11 mouse cellular contexts compared by ENCODE assay signal in the genomic region with DNA sequence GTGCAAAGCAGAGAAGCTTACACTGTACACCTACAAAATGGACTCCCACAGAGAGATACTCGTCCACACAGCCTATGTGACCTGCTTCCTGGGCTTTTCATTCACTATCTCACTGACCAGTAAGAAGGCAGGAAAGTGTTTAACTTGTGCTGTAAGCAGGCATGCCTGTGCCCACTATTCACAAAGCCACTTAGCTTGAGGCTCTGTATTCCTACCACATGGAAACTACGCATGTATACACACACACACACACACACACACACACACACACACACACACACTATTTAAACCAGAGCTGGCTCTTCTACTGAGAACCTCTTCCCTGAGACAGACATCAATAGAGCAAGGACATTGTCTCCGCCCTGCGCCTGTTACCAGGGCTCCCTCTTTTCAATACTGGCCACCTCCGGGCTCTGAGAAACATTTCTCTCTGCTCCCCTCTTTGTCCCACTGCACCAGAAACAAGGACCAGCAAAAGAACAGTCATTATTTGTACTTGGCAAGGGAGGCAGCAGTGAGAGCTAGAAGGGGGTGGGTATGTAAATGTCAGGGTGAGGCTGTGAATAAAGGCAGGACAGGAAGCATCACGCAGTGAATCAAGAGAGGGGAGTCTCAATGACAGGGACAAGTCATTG.
DNase-seq lines count a peak whose midpoint lies in the region; ATAC-seq lines count a peak whose summit lies in the region.
"Had no signal": no experiment of that assay in that cellular context is flagged by ENCODE, and none has a peak within 500 bp of the region (broad histone marks: within the 10 kb centered on the region; RNA-seq: fewer than 3 reads in every experiment).

No protein-coding gene starts in this region.

- H3K36me3 ChIP-seq in forebrain, embryonic 13.5 days (ENCODE audit: poor library complexity, severe bottlenecking): no peaks in the 10 kb centered on the region
- H3K36me3 ChIP-seq: embryonic facial prominence, embryonic 13.5 days had no signal

- H3K27ac ChIP-seq in forebrain, embryonic 13.5 days: no peak overlapping the region
- H3K27ac ChIP-seq: embryonic facial prominence, embryonic 13.5 days had no signal

- peak; percentile 47 for DNase-seq in brain, embryonic 18.5 days (ENCODE audit: low read depth, low spot score)
- DNase-seq in layer of hippocampus, postnatal 10 days (ENCODE audit: low spot score in 2 of 2): peak; percentile 19 to 32
- DNase-seq in neural tube, embryonic 10.5 days (ENCODE audit: extremely low spot score, low spot score): peak; percentile 44
- DNase-seq in spleen, postnatal 14 days (ENCODE audit: low spot score in 2 of 2): no peak
- no peak for DNase-seq in gastrocnemius, postnatal 25 days
- no peak for DNase-seq in heart, adult 18-20 months
- DNase-seq in adrenal gland, adult 18-20 months (ENCODE audit: low spot score in 2 of 2): no peak
- DNase-seq: retina, postnatal 1 day; thymus, postnatal 36 days had no signal

- peaks cover 16% of the 10 kb centered on the region for H3K4me1 ChIP-seq in forebrain, embryonic 13.5 days

- peak; percentile 91 for ATAC-seq in forebrain, embryonic 13.5 days

- H3K4me2 ChIP-seq in forebrain, embryonic 13.5 days: 0 out of 2 replicates have a peak overlapping the region, but pooled peaks have one; percentile 1
- H3K4me2 ChIP-seq: embryonic facial prominence, embryonic 13.5 days had no signal

- WGBS in forebrain, embryonic 13.5 days: 2% methylated on average over 6 of the region's 6 CpGs

- H3K9ac ChIP-seq in forebrain, embryonic 13.5 days: no peak overlapping the region
- H3K9ac ChIP-seq: embryonic facial prominence, embryonic 13.5 days had no signal

- no peaks in the 10 kb centered on the region for H3K9me3 ChIP-seq in forebrain, embryonic 13.5 days (replicated peaks)
- H3K9me3 ChIP-seq: embryonic facial prominence, embryonic 13.5 days had no signal

- H3K27me3 ChIP-seq in forebrain, embryonic 13.5 days: peaks cover 40% of the 10 kb centered on the region
- H3K27me3 ChIP-seq: embryonic facial prominence, embryonic 13.5 days had no signal

- no peak overlapping the region for H3K4me3 ChIP-seq in forebrain, embryonic 13.5 days
- H3K4me3 ChIP-seq: embryonic facial prominence, embryonic 13.5 days had no signal

Comparison
In these comparisons a context has a peak if more than half of its experiments do, and no peak if none do; other contexts are left out.
1. DNase-seq: peak in brain, embryonic 18.5 days (single experiment), layer of hippocampus, postnatal 10 days (2 of 2) and neural tube, embryonic 10.5 days (single experiment); none in spleen, postnatal 14 days (0 of 2), gastrocnemius, postnatal 25 days (single experiment), heart, adult 18-20 months (0 of 2) and adrenal gland, adult 18-20 months (0 of 2).